Mouse (Mus musculus) kidney, adult 9 months (tissue): ENCODE measurements around the gene Myo19.
A peak's percentile ranks its signal among the peaks of the same experiment; 100 is the strongest.

Experiments
- DNase-seq: peaks from one replicate; pipeline ENCODE4 v3.0.0; 2022

The Myo19 gene

GRCm38 (mm10) chr11:84886767-84887511, 7.0 kb downstream of the Myo19 start:
- DNase-seq = peak; percentile 54

GRCm38 (mm10) chr11:84888025-84888424, 8.1 kb downstream of the Myo19 start:
- no peak for DNase-seq

- no peak for DNase-seq
These were observed 9.5 kb downstream of the Myo19 start for GRCm38 (mm10) chr11:84889492-84889891.

- no peak for DNase-seq
These were observed 11.8 kb downstream of the Myo19 start for GRCm38 (mm10) chr11:84891705-84892104.

- no peak for DNase-seq
These were observed 13.2 kb downstream of the Myo19 start for GRCm38 (mm10) chr11:84893113-84893512.

GRCm38 (mm10) chr11:84904597-84905144, 24.7 kb downstream of the Myo19 start:
- DNase-seq = no peak

- DNase-seq = no peak
These were observed 27.1 kb downstream of the Myo19 start for GRCm38 (mm10) chr11:84907081-84907480.

- DNase-seq = no peak
These were observed 28.5 kb downstream of the Myo19 start for GRCm38 (mm10) chr11:84908480-84908879.

- DNase-seq = no peak
These were observed 30.5 kb downstream of the Myo19 start for GRCm38 (mm10) chr11:84910411-84910810.

GRCm38 (mm10) chr11:84914673-84915072, 34.7 kb downstream of the Myo19 start:
- no peak for DNase-seq

GRCm38 (mm10) chr11:84916053-84916702, 36.2 kb downstream of the Myo19 start, which contains the start of gene Znhit3:
Gene Znhit3, minus strand, starts transcription at chr11:84916366.
- peak; percentile 94 for DNase-seq

GRCm38 (mm10) chr11:84916703-84917300, 36.9 kb downstream of the Myo19 start:
- no peak for DNase-seq

- peak; percentile 91 for DNase-seq
These were observed 38.5 kb downstream of the Myo19 start for GRCm38 (mm10) chr11:84918425-84918824.

- peak; percentile 41 for DNase-seq
These were observed 39.3 kb downstream of the Myo19 start for GRCm38 (mm10) chr11:84919276-84919675.

GRCm38 (mm10) chr11:84919951-84920350, 40.0 kb downstream of the Myo19 start:
- DNase-seq = no peak

GRCm38 (mm10) chr11:84920981-84921380, 41.0 kb downstream of the Myo19 start:
- no peak for DNase-seq

- DNase-seq = no peak
These were observed 52.3 kb downstream of the Myo19 start for GRCm38 (mm10) chr11:84932261-84932660.

GRCm38 (mm10) chr11:84939508-84940053, 59.6 kb downstream of the Myo19 start:
- no peak for DNase-seq

- DNase-seq = no peak
These were observed 60.2 kb downstream of the Myo19 start for GRCm38 (mm10) chr11:84940140-84940539.

- peak; percentile 64 for DNase-seq
These were observed 64.0 kb downstream of the Myo19 start for GRCm38 (mm10) chr11:84943948-84944347.

GRCm38 (mm10) chr11:84944639-84945435, 64.9 kb downstream of the Myo19 start:
- DNase-seq = no peak

GRCm38 (mm10) chr11:84945841-84946240, 65.9 kb downstream of the Myo19 start:
- peak; percentile 76 for DNase-seq
